Mouse (Mus musculus): ENCODE measurements around the gene Copb1. TPM values are rescaled to one million over a fixed set of nuclear protein-coding genes. Genes with fewer than 3 reads are reported as not detected.

Gene Copb1
- polyA plus RNA-seq (2017; shearing (Covaris generic)), result 151 TPM

DNA sequence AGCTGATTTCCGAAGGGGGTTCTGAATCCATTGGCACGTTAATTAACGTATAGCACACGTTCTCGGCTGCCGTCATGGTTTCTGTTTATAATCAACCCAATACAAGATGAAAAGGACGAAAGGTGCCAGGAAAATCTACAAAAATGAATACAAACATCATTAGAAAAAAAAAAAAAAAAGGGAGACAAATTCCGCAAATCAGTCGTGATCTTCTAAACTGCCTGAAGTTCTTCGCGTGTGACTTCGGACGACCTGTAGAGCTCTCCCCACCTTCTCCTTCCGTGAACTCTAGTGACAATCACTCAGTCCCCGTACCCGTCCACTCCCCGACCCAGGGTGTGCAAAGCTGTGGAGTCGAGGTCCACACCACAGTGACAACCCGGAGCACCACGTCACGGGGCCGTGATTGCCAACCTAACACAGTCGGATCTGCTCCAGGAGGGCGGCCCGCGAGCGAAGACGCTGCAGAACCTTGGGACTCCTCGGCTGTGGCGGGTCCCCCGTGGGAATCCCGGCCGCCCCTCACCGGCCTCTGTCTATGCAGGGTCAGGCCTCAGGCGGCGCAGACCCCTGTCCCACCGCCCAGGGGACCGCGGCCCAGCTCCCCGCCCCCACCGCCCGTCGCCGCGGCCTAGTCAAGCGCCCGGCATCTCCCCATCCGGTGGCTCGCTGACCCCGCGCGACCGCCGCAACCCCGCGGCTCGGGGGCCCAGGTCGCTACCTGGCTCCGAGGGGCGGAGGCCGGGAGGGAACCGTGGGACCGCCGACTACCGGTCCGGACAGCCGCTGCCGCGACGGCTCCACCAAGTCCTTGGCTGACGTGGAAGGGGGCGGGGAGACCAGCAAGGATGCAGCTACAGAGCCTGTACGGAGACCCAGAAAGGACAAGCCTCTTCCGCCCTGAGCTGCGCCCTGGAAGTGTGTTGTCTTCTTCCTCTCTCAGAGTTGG lies at the start of gene Copb1:
Copb1 (minus strand) TSS at position 827 of the 949 bp plus-strand sequence.

DNA sequence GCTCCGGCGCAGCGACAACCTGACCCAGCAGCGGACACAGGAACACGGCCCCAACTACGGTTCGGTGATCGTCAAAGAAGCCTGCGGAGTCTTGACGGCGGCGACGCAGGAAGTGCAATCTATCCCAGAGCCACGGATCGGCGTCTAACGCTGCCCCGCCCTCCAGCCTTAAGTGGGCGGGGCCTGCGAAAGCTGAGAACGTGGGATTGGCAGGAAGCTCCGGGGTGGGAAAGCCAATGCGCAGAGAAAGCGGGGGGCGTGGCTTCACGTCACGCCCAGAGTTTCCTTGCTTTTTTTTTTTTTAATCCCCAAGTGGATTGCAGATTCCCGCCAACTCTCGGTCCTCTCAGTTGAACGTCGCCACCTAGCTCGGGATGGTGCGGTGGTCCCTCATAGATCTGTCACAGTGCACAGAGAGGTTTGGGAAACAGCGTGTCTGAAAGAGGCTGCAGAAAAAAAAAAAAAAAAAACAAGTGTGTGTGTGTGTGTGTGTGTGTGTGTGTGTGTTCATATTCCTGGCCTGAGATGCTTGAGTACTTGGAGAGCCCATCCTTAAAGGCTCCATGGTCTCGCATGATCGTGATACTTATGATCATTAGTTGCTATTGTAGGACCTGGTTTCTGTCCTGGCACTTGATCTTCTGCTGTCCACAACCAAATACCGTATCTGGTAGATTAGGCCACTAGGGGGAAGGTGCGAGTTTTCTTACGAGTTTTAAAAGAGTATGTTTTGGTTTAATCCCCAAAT lies 21.7 kb upstream of the Copb1 start, which contains the start of gene Psma1:
Psma1 (minus strand) TSS at position 114 of the 748 bp plus-strand sequence.

Other genes starting within 250 kb of the Copb1 start
- 5.9 TPM for gene Rras2, start 136.9 kb downstream of the Copb1 start, polyA plus RNA-seq (2017; shearing (Covaris generic))
- gene Psma1, start 21.4 kb upstream of the Copb1 start, polyA plus RNA-seq (2017; shearing (Covaris generic)), result 302 TPM
- gene Pde3b, start 160.6 kb upstream of the Copb1 start, polyA plus RNA-seq (2017; shearing (Covaris generic)), result 1.3 TPM

Measured in inflammation-experienced regulatory T-cells, adult 16 weeks (primary cell).